Mouse (Mus musculus): Measurements from ENCODE around the gene Dnajb12. TPM values are rescaled to one million over a fixed set of nuclear protein-coding genes. Genes with fewer than 3 reads are reported as not detected.
"Not testable (repeated sequence)": the region's sequence is repeated elsewhere in the genome, so short reads cannot be mapped to it uniquely, and the experiment has no call there.

The Dnajb12 gene
- polyA plus RNA-seq, 1 experiment from 2014 or later: 27.6 TPM

DNA sequence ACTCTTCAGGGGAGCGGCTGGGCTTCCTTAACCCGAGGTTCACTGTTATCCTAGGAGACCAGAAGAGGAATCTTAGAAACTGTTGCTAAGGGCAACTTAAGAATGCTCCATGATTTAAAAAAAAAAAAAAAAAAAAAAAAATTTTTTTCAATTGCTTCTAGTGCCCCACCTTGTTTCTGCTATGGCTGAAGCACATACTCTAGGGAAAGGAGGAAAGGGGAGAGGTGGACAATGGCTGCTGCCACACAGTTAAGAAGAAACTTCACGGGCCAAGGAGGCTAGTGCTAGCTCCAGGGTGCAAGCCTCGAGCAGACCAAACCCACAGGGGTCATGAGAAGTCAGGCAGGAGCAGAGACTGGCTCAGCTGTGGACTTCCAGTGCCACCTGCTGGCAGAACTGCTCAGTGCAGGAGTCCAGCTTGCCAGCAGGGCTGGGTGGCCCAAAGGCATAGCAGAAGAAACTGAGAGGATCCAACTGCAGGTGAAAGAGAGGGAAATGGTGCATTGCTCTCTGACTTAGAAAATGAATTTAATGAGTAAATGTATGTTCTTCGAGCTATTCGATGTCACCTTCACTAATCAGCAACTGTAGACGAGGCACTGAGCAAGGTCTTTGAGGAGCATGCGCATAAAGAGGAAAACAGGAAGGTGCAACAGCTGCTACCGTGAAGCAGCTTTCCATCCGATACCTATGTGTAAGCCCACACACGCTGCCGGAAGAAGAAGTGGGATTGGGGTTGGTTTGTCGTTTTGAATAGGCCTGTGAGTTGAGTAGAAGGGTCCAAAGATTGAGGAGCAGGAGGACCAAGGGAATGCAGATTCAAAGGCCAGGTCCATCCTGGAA, 14.3 kb upstream of the Dnajb12 start:
- Histone ChIP-seq H3K4me3 (ENCODE audit: low read length) (no peak overlapping the region), H3K9ac (ENCODE audit: low read depth, low read length) (no peak overlapping the region), H3K4me1 (ENCODE audit: control insufficient read depth, insufficient read depth, low read length) (no peaks in the 10 kb centered on the region; the same call in 1 of the 2 replicates), H3K36me3 (ENCODE audit: control insufficient read depth, insufficient read depth, low read length) (peaks cover 4% of the 10 kb centered on the region; the same call in 1 of the 2 replicates), H3K27me3 (replicated peaks; ENCODE audit: control insufficient read depth, insufficient read depth, low read length) (no peaks in the 10 kb centered on the region), H3K27ac (ENCODE audit: low read length) (no peak overlapping the region), H3K4me2 (ENCODE audit: low read depth, low read length) (no peak overlapping the region), H3K9me3 (ENCODE audit: control insufficient read depth, low read length) (no peaks in the 10 kb centered on the region)
- peak; percentile 76 for ATAC-seq
- 34% methylated on average over 13 of the region's 13 CpGs for WGBS

DNA sequence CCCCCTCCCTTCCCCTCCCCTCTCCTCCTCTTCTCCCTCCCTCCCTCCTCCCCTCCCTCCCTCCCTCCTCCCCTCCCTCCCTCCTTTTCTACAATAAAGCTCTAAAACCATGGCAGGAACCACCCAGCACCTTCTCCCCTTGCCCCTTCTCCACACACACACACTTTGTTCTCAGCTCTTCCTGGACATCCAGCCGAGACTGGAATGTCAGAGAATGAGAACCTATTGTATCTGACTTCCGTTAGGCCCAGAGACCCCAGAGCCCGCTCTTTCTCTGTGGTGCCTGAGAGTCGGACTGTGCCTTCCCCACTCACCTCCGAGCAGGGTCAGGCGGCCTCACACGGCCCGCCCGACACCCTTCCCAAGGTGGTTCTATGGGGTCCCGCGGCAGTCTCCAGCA, 11.1 kb upstream of the Dnajb12 start:
- Histone ChIP-seq H3K4me3 (ENCODE audit: low read length) (no peak overlapping the region), H3K27ac (ENCODE audit: low read length) (no peak overlapping the region), H3K9me3 (ENCODE audit: control insufficient read depth, low read length) (peaks cover 4% of the 10 kb centered on the region; the same call in 1 of the 2 replicates), H3K4me1 (ENCODE audit: control insufficient read depth, insufficient read depth, low read length) (no peaks in the 10 kb centered on the region), H3K9ac (ENCODE audit: low read depth, low read length) (no peak overlapping the region), H3K36me3 (ENCODE audit: control insufficient read depth, insufficient read depth, low read length) (peaks cover 4% of the 10 kb centered on the region; the same call in 1 of the 2 replicates), H3K27me3 (replicated peaks; ENCODE audit: control insufficient read depth, insufficient read depth, low read length) (no peaks in the 10 kb centered on the region), H3K4me2 (ENCODE audit: low read depth, low read length) (no peak overlapping the region)
- ATAC-seq: no peak
- 67% methylated on average over 11 of the region's 11 CpGs for WGBS

DNA sequence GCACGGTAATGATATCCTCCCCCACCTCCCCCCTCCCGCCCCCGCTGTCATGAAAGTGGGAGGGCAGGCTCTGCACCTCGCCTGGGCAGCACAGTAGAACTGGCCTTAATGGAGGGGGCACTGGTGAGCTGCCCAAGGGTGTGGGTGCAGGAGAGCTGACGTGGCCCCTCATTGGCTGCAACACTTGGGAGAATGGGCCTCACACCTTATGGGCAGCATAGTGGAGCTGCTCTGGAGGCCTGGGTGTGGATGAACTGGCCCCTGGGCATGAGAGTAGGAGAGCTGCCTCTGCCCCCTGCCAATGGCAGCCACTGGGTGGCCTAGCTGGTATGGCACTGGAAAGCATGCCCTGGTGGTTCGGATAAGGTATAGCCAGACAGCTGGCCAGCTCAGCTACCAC, 9.3 kb upstream of the Dnajb12 start:
- Histone ChIP-seq H3K9me3 (ENCODE audit: control insufficient read depth, low read length) (peaks cover 4% of the 10 kb centered on the region; the same call in 1 of the 2 replicates), H3K27me3 (replicated peaks; ENCODE audit: control insufficient read depth, insufficient read depth, low read length) (no peaks in the 10 kb centered on the region), H3K4me3 (ENCODE audit: low read length) (no peak overlapping the region), H3K36me3 (ENCODE audit: control insufficient read depth, insufficient read depth, low read length) (no peaks in the 10 kb centered on the region), H3K27ac (ENCODE audit: low read length) (no peak overlapping the region), H3K9ac (ENCODE audit: low read depth, low read length) (no peak overlapping the region), H3K4me1 (ENCODE audit: control insufficient read depth, insufficient read depth, low read length) (no peaks in the 10 kb centered on the region), H3K4me2 (ENCODE audit: low read depth, low read length) (no peak overlapping the region)
- no peak for ATAC-seq
- 90% methylated on average over 6 of the region's 6 CpGs for WGBS

DNA sequence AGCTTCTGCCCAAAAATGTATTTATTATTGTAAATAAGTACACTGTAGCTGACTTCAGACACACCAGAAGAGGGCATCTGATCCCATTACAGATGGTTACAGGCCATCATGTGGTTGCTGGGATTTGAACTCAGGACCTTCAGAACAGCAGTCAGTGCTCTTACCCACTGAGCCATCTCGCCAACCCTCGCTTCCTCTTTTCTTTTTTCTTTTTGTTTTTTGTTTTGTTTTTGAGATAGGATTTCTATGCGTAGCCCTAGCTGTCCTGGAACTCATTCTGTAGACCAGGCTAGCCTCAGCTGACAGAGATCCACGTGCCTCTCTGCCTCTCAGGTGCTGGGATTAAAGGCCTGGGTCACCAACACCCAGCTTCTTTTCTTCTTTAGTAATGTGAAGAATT, 6.7 kb upstream of the Dnajb12 start:
- H3K4me2 ChIP-seq (ENCODE audit: low read depth, low read length); H3K4me1 ChIP-seq (ENCODE audit: control insufficient read depth, insufficient read depth, low read length); H3K27ac ChIP-seq (ENCODE audit: low read length); H3K9me3 ChIP-seq (ENCODE audit: control insufficient read depth, low read length); H3K4me3 ChIP-seq (ENCODE audit: low read length); ATAC-seq; H3K27me3 ChIP-seq (replicated peaks; ENCODE audit: control insufficient read depth, insufficient read depth, low read length); H3K36me3 ChIP-seq (ENCODE audit: control insufficient read depth, insufficient read depth, low read length); H3K9ac ChIP-seq (ENCODE audit: low read depth, low read length): not testable (repeated sequence)
- 92% methylated on average over 4 of the region's 4 CpGs for WGBS

DNA sequence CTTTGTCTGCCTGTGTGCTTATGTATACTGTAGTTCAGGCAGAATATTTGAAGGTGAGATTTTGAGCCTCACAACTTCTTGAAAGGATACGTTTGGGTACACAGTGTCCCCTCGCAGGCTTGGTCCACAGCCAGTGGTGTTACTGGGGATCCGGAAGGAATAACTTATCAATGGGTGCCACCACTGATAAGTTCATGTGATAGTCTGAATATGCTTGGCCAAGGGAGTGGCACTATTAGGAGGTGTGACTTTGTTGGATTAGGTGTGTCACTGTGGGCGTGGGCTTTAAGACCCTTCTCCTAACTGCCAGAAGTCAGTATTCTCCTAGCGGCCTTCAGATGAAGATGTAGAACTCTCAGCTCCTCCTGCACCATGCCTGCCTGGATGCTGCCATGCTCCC, 6.2 kb upstream of the Dnajb12 start:
- no peak overlapping the region for H3K9ac ChIP-seq (ENCODE audit: low read depth, low read length)
- no peak overlapping the region for H3K4me2 ChIP-seq (ENCODE audit: low read depth, low read length)
- H3K9me3 ChIP-seq (ENCODE audit: control insufficient read depth, low read length): peaks cover 4% of the 10 kb centered on the region; the same call in 1 of the 2 replicates
- 78% methylated on average over 5 of the region's 5 CpGs for WGBS
- no peaks in the 10 kb centered on the region for H3K4me1 ChIP-seq (ENCODE audit: control insufficient read depth, insufficient read depth, low read length)
- H3K27ac ChIP-seq (ENCODE audit: low read length): no peak overlapping the region
- peak; percentile 29 for ATAC-seq
- H3K27me3 ChIP-seq (replicated peaks; ENCODE audit: control insufficient read depth, insufficient read depth, low read length): no peaks in the 10 kb centered on the region
- no peaks in the 10 kb centered on the region for H3K36me3 ChIP-seq (ENCODE audit: control insufficient read depth, insufficient read depth, low read length)
- H3K4me3 ChIP-seq (ENCODE audit: low read length): no peak overlapping the region

DNA sequence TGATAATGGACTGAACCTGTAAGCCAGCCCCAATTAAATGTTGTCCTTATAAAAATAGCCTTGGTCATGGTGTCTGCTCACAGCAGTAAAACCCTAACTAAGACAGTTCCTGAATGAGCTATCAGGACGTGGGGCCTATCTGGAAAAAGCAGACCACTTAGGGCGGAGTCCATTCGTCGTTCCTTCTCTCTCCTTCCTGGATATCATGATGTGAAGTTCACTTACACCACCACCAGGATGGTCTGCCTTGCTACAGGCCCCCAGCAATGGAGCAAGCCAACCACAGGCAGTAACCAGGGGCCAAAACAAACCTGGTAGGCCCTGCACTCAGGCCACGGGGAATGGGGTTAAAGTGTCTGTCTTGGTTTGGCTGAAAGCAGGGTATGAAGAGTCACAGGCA, 5.7 kb upstream of the Dnajb12 start:
- Histone ChIP-seq H3K27me3 (replicated peaks; ENCODE audit: control insufficient read depth, insufficient read depth, low read length) (no peaks in the 10 kb centered on the region), H3K9me3 (ENCODE audit: control insufficient read depth, low read length) (peaks cover 4% of the 10 kb centered on the region; the same call in 1 of the 2 replicates), H3K4me1 (ENCODE audit: control insufficient read depth, insufficient read depth, low read length) (peaks cover 2% of the 10 kb centered on the region; the same call in 1 of the 2 replicates), H3K27ac (ENCODE audit: low read length) (no peak overlapping the region), H3K36me3 (ENCODE audit: control insufficient read depth, insufficient read depth, low read length) (no peaks in the 10 kb centered on the region), H3K4me2 (ENCODE audit: low read depth, low read length) (no peak overlapping the region), H3K9ac (ENCODE audit: low read depth, low read length) (no peak overlapping the region), H3K4me3 (ENCODE audit: low read length) (no peak overlapping the region)
- peak; percentile 43; the same call in 1 of the 2 replicates for ATAC-seq
- 59% methylated on average over 5 of the region's 5 CpGs for WGBS

DNA sequence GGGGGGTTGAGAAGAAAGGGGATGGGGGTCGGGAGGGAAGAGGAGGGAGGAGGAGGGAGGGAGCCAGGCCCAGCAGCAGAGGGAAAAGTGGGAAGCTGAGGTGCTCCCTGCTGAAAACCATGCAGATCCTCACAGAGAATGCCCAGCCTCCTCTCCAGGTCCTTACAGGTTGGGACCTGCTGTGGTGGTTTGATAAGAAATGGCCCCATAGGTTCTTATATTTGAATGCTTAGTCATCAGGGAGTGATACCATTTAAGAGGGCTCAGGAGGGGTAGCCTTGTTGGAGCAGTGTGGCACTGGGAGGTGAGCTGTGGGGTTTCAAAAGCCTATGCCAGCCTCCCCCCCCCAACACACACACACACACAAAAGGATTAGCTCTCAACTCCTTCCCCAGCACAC, 4.0 kb upstream of the Dnajb12 start:
- no peak for ATAC-seq

DNA sequence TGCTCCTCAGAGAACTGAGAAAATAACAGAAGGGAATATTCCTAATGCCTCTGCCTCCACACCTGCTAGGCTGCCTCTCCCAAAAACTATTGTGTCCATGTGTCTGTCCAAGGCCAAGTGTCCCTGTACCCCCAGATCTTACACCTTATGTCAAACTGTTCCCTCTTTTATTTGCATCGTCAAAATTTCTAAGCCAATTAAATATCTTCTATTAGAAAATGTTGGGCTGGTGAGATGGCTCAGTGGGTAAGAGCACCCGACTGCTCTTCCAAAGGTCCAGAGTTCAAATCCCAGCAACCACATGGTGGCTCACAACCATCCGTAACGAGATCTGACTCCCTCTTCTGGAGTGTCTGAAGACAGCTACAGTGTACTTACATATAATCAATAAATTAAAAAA, 2.7 kb upstream of the Dnajb12 start:
- not testable (repeated sequence) for H3K9ac ChIP-seq (ENCODE audit: low read depth, low read length); H3K36me3 ChIP-seq (ENCODE audit: control insufficient read depth, insufficient read depth, low read length); ATAC-seq; H3K27me3 ChIP-seq (replicated peaks; ENCODE audit: control insufficient read depth, insufficient read depth, low read length); H3K4me3 ChIP-seq (ENCODE audit: low read length); H3K27ac ChIP-seq (ENCODE audit: low read length); H3K9me3 ChIP-seq (ENCODE audit: control insufficient read depth, low read length); H3K4me2 ChIP-seq (ENCODE audit: low read depth, low read length)
- peaks cover 15% of the 10 kb centered on the region for H3K4me1 ChIP-seq (ENCODE audit: control insufficient read depth, insufficient read depth, low read length)
- 87% methylated on average over 4 of the region's 4 CpGs for WGBS

More for the DNA sequence above, 4.0 kb upstream of the Dnajb12 start:
- Histone ChIP-seq H3K27me3 (replicated peaks; ENCODE audit: control insufficient read depth, insufficient read depth, low read length) (no peaks in the 10 kb centered on the region), H3K4me2 (ENCODE audit: low read depth, low read length) (no peak overlapping the region), H3K36me3 (ENCODE audit: control insufficient read depth, insufficient read depth, low read length) (no peaks in the 10 kb centered on the region), H3K4me3 (ENCODE audit: low read length) (no peak overlapping the region), H3K9ac (ENCODE audit: low read depth, low read length) (no peak overlapping the region), H3K4me1 (ENCODE audit: control insufficient read depth, insufficient read depth, low read length) (peaks cover 6% of the 10 kb centered on the region; the same call in 1 of the 2 replicates), H3K27ac (ENCODE audit: low read length) (no peak overlapping the region), H3K9me3 (ENCODE audit: control insufficient read depth, low read length) (peaks cover 4% of the 10 kb centered on the region; the same call in 1 of the 2 replicates)
- 47% methylated on average over 1 of the region's 1 CpGs for WGBS

DNA sequence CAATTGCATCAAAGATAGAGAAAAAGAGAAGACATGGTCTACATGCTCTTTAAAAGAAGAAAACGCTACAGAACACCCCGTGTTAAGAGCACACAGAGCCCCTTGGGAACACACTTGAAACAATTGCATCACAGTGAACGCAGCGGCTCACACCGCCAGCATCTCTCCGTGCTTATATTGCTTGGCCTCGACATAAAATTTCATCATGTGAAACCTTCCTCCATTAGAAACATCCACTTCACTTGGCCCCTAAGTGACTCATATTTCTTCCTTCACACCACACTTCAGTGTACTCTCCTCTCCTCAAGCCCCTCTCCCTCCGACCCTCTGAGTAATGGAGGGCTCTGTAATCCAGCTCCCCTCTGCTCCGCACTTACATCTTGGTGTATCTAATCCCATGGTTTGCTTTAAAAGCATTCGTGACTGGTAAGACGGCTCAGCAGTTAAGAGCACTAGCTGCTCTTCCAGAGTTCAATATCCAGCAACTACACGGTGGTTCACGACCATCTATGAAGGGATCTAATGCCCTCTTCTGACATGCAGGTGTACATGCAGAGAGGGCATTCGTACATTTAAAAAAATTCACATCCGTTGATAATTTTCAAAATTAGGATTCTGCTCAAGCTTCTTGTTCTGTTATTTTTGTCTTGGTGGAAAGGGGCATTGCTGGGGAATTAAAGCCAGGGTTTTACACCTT, 1.8 kb upstream of the Dnajb12 start:
- H3K4me1 ChIP-seq (ENCODE audit: control insufficient read depth, insufficient read depth, low read length): peaks cover 19% of the 10 kb centered on the region
- no peak overlapping the region for H3K27ac ChIP-seq (ENCODE audit: low read length)
- H3K9ac ChIP-seq (ENCODE audit: low read depth, low read length): no peak overlapping the region
- H3K9me3 ChIP-seq (ENCODE audit: control insufficient read depth, low read length): no peaks in the 10 kb centered on the region
- H3K36me3 ChIP-seq (ENCODE audit: control insufficient read depth, insufficient read depth, low read length): no peaks in the 10 kb centered on the region
- ATAC-seq: no peak
- H3K27me3 ChIP-seq (replicated peaks; ENCODE audit: control insufficient read depth, insufficient read depth, low read length): no peaks in the 10 kb centered on the region
- WGBS: 79% methylated on average over 15 of the region's 15 CpGs
- H3K4me3 ChIP-seq (ENCODE audit: low read length): no peak overlapping the region
- no peak overlapping the region for H3K4me2 ChIP-seq (ENCODE audit: low read depth, low read length)
